Mouse (Mus musculus) hindbrain, embryonic 11.5 days (tissue): ENCODE measurements around the gene Nin. TPM values are rescaled to one million over a fixed set of nuclear protein-coding genes. Genes with fewer than 3 reads are reported as not detected.
A peak's percentile ranks its signal among the peaks of the same experiment; 100 is the strongest.

Experiments used
- ATAC-seq: fragments of 200-750 bp; cut with Nextera tagmentation; 2 replicates; pipeline ENCODE4 v1.8.0; 2017; ENCODE audit warnings: mild to moderate bottlenecking, moderate TSS enrichment, moderate library complexity; ENCODE audit not compliant: low FRiP score
- DNase-seq: peaks from one replicate; pipeline ENCODE4 v3.0.0-alpha.2; 2015; ENCODE audit warnings: low spot score
- H3K27ac ChIP-seq: fragments of 300-500 bp; sonication (generic); 2 replicates; pipeline ENCODE4 v1.5.1; 2014; ENCODE audit warnings: mild to moderate bottlenecking, low read depth, low read length
- H3K27me3 ChIP-seq: fragments of 300-500 bp; sonication (generic); 2 replicates; pipeline ENCODE4 v1.6.1; 2014; ENCODE audit warnings: mild to moderate bottlenecking, low read length, moderate library complexity, mixed read lengths; ENCODE audit not compliant: control insufficient read depth, insufficient read depth
- H3K36me3 ChIP-seq: fragments of 300-500 bp; sonication (generic); 2 replicates; pipeline ENCODE4 v1.6.1; 2014; ENCODE audit warnings: mild to moderate bottlenecking, low read length, moderate library complexity, mixed read lengths; ENCODE audit not compliant: control insufficient read depth, insufficient read depth
- H3K4me1 ChIP-seq: fragments of 300-500 bp; sonication (generic); replicated peaks from 2 replicates; pipeline ENCODE4 v1.6.1; 2014; ENCODE audit warnings: low read length, mixed read lengths; ENCODE audit not compliant: control insufficient read depth, insufficient read depth
- H3K4me2 ChIP-seq: fragments of 300-500 bp; sonication (generic); replicated peaks from 2 replicates; pipeline ENCODE4 v1.6.1; 2014; ENCODE audit warnings: mild to moderate bottlenecking, low read depth, low read length
- H3K4me3 ChIP-seq: fragments of 300-500 bp; sonication (generic); 2 replicates; pipeline ENCODE4 v1.5.1; 2014; ENCODE audit warnings: low read depth, low read length
- H3K9ac ChIP-seq: fragments of 300-500 bp; sonication (generic); 2 replicates; pipeline ENCODE4 v1.6.1; 2014; ENCODE audit warnings: low read depth, low read length
- H3K9me3 ChIP-seq: fragments of 300-500 bp; sonication (generic); 2 replicates; pipeline ENCODE4 v1.6.1; 2016; ENCODE audit warnings: low read length; ENCODE audit not compliant: control insufficient read depth
- WGBS: fragments of 180-500 bp; shearing (Covaris S2); extraction: QIAGEN DNeasy Blood & Tissue Kit; methylation state at CpG from one replicate; pipeline ENCODE4 v1.1.7; 2014; 5-methylcytosine and 5-hydroxymethylcytosine counted together
- polyA plus RNA-seq: library from polyadenylated mRNA; unstranded; fragments of >200 nt; fragmentation: Nextera tagmentation; extraction: Ambion mirVana; gene quantifications from 2 replicates; pipeline ENCODE4 v1.2.1, GENCODE M21; 2014

The Nin gene
- 14.9 and 15.4 TPM in 2 replicates for polyA plus RNA-seq

DNA sequence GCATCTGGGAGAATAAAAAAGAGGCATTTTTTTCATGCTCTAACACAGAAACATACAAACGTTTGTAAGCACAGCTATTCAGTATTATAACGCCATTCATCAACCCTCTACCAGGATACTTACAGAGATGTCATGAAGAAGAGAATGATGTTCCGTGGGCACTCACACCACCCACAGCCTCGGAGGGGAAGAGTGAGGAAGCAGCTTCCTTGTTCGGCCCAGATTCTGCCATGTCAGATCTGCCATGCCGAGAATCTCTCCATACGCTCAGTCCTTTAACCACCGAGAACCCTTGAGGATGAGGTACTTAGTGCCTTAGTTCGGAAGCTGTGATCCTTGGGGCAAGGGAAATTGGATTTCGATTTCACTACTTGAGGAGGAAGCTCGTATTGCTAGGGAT lies at the start of gene Nin:
Gene Nin (minus strand): TSS at position 367 of the 400 bp plus-strand sequence.
- whole genome bisulfite sequencing: 61% methylated on average over 11 of the region's 11 CpGs
- DNase-seq (no peak), ATAC-seq (no peak)
- H3K27me3 ChIP-seq: no peaks in the 10 kb centered on the region
- no peaks in the 10 kb centered on the region for H3K9me3 ChIP-seq
- no peak within 1 kb of the TSS for H3K4me2 ChIP-seq
- H3K27ac ChIP-seq: no peak within 1 kb of the TSS
- no peaks in the 10 kb centered on the region for H3K36me3 ChIP-seq
- H3K9ac ChIP-seq: no peak within 1 kb of the TSS
- no peaks in the 10 kb centered on the region; the same call in 1 of the 2 replicates for H3K4me1 ChIP-seq
- H3K4me3 ChIP-seq: no peak within 1 kb of the TSS

DNA sequence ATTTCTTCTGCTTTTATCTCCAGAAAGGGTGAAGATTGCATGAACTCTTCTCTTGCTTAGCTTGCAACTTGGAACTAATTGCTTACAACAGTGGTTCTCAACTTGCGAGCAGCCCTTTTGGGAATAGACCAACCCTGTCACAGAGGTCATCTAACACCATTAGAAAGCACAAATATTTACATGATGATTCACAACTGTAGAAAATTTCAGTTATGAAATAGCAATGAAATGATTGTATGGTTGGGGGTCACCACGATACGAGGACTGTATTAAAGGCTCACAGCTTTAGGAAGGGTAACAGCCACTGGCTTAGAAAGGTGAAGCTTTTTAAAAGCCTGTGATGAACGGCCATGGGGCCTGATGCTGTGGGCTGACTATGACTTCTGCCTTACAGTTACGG lies 47.5 kb upstream of the Nin start:
- Histone ChIP-seq H3K4me2 (no peak overlapping the region), H3K9ac (no peak overlapping the region), H3K4me1 (no peaks in the 10 kb centered on the region; the same call in 1 of the 2 replicates), H3K4me3 (no peak overlapping the region), H3K27ac (no peak overlapping the region), H3K36me3 (no peaks in the 10 kb centered on the region), H3K9me3 (no peaks in the 10 kb centered on the region), H3K27me3 (no peaks in the 10 kb centered on the region)
- DNase-seq (no peak), ATAC-seq (no peak)
- 84% methylated on average over 5 of the region's 5 CpGs for WGBS

DNA sequence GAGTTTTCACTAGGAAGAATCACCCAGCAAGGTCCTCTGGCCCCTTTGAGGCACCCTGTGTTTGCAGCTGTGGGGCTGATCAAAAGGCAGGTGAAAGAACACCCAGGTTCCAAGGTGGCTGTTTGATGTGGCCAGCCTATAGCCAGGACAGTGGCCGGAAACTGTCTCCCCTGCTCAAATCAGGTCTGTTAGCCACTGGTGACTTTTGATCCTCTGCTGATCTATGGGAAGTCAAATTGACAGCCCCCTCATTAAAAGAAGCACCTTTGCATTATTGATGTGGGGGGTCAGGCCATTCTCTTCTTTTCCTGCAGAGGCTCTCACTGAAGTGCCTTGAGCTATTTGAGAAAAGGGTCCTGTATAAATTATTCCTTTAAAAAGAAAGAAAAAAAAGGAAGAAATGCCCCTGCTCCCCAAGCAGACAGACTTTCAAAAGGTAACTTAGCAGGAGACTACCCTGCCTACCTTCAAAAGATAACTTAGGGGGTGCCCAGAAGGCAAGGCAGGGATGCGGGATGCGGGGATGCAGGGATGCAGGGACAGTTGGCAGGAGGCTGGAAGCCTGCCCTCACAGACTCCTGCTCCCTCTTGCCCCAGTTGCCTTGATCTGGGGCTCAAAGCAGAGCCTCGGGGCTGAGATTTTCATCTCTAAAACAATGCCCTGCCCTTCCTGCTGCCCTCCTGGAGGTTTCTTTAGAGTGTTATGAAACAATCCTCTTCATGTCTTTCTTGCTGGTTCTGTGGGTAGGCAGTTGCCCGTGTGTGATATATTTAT lies 44.0 kb upstream of the Nin start:
- H3K9ac ChIP-seq: no peak overlapping the region
- H3K4me2 ChIP-seq: no peak overlapping the region
- no peak overlapping the region for H3K4me3 ChIP-seq
- H3K36me3 ChIP-seq: no peaks in the 10 kb centered on the region
- WGBS: 50% methylated on average over 5 of the region's 5 CpGs
- ATAC-seq (no peak), DNase-seq (no peak)
- H3K27ac ChIP-seq: no peak overlapping the region
- H3K27me3 ChIP-seq: no peaks in the 10 kb centered on the region
- no peaks in the 10 kb centered on the region; the same call in 1 of the 2 replicates for H3K4me1 ChIP-seq
- no peaks in the 10 kb centered on the region for H3K9me3 ChIP-seq

DNA sequence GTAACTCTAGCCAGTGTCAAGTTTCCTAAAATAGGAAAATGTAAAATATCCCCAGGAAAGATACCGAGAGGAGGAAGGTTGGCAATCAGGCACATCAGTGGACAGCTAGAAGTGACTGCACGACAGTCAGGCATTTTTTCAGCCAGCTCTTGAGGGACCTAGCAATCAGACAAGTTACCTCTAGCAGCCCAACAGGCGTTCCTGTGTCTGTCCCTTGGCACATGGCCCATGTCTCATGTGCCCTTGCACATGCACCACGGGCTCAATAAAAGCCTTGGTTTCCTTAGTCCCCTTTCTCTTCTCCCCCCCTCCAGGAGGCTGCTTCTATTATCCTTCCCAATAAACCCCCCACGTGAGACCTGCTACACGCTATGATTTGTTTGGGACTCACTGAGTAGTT lies 42.7 kb upstream of the Nin start:
- no peak overlapping the region for H3K9ac ChIP-seq
- no peak overlapping the region for H3K4me2 ChIP-seq
- no peak overlapping the region for H3K27ac ChIP-seq
- H3K27me3 ChIP-seq: no peaks in the 10 kb centered on the region
- ATAC-seq (no peak), DNase-seq (no peak)
- no peaks in the 10 kb centered on the region; the same call in 1 of the 2 replicates for H3K4me1 ChIP-seq
- H3K9me3 ChIP-seq: no peaks in the 10 kb centered on the region
- H3K4me3 ChIP-seq: no peak overlapping the region
- no peaks in the 10 kb centered on the region for H3K36me3 ChIP-seq
- WGBS: 81% methylated on average over 6 of the region's 6 CpGs

DNA sequence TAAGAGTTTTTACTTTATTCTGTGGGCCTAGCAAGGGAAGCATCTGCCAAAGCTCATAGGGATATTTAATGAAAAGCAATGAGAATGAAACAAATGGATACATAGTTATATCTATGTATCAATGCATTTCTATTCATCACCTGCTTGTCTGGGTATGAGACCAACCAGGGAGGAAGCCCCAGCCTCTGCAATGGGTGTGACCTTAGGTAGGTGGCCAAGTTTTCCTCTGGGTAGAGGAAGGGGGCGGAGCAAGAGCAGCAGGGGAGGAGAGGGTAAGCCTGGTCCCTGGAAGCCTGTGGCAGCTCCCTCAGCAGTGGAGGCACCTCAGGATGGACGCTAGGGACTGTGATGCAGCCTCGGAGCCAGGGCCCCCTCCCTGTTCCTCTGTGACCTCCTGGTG lies 40.3 kb upstream of the Nin start, which contains the start of gene Abhd12b:
Gene Abhd12b (plus strand): TSS at position 301 of the 400 bp plus-strand sequence.
- DNase-seq (no peak), ATAC-seq (no peak)
- Histone ChIP-seq H3K4me2 (no peak within 1 kb of the TSS), H3K9ac (no peak within 1 kb of the TSS), H3K36me3 (no peaks in the 10 kb centered on the region), H3K27ac (no peak within 1 kb of the TSS), H3K4me3 (no peak within 1 kb of the TSS), H3K4me1 (no peaks in the 10 kb centered on the region; the same call in 1 of the 2 replicates), H3K27me3 (no peaks in the 10 kb centered on the region), H3K9me3 (no peaks in the 10 kb centered on the region)
- 47% methylated on average over 3 of the region's 3 CpGs for WGBS

DNA sequence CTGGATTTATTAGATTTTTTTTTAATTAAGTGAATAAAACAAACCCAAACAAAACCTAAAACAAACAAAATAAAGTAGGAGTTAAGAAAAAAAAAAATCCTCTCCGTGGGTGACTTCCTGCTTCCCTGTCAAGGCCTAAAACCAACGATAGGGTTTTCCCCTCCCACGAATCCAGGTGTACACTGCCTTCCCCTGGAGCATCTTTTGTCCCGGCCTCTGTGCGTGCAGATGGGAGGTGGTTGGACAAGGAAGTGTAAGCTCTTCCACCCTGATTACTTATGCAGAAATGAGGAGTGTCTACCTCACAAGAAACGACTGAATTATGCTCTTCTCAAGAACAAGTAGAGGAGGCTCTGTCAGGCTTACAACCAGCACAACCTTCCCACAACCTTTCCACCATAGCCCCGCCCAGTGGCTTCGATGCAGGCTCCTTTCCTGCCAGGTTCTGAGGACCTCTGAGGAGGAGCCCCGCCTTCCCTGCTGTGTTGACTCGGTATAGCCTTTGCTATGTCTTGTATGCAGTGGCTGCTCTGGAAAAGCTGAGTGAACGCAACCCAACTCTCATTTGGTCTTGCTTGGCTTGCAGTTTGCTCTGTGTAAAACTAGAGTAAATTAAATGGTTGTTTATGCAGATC lies 35.2 kb upstream of the Nin start:
- no peak overlapping the region for H3K4me2 ChIP-seq

DNA sequence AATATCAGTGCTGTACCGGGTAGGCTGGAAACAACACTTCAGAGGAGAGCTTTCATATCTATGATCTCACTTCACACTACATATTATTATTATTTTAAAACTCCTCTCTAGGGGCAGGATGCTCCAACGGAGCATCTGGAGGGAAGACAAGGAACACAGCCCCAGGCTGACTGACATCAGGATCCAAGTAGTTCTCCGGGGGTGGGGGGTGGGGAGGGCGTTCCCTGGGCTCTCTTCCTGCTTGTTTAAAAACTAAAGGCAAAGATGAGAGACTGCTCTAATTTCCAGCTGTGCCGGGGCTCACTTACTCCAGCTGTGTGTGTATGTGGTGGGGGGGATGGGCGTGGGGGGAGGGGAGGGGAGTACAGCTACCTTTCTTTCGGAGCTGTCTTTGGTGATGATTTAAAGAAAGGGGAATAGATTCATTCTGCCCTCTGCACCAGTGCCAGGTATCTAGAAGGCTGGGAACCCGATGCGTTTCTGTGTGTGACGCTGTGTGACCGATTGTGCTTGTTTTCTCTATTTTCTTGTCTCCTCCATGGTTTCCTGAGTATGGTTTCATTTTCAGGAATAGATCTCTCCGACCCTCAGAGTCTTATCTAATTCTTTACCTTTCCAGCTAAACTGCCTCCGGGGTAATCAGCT lies 34.6 kb upstream of the Nin start:
- Histone ChIP-seq H3K27ac (no peak overlapping the region), H3K36me3 (no peaks in the 10 kb centered on the region), H3K9ac (no peak overlapping the region), H3K4me3 (peak overlapping the region; percentile 18), H3K4me2 (peak overlapping the region; percentile 27), H3K27me3 (no peaks in the 10 kb centered on the region), H3K4me1 (no peaks in the 10 kb centered on the region), H3K9me3 (no peaks in the 10 kb centered on the region)
- DNase-seq: peak; percentile 15
- 9% methylated on average over 13 of the region's 13 CpGs for WGBS
- 0 out of 2 replicates have a peak, but pooled peaks have one; percentile 18 for ATAC-seq

More for the DNA sequence above, 35.2 kb upstream of the Nin start:
- Histone ChIP-seq H3K4me1 (no peaks in the 10 kb centered on the region), H3K27ac (no peak overlapping the region), H3K9me3 (no peaks in the 10 kb centered on the region), H3K27me3 (no peaks in the 10 kb centered on the region), H3K9ac (no peak overlapping the region), H3K36me3 (no peaks in the 10 kb centered on the region), H3K4me3 (peak overlapping the region; percentile 18; the same call in 1 of the 2 replicates)
- ATAC-seq (no peak), DNase-seq (peak; percentile 28)
- WGBS: 14% methylated on average over 11 of the region's 11 CpGs

DNA sequence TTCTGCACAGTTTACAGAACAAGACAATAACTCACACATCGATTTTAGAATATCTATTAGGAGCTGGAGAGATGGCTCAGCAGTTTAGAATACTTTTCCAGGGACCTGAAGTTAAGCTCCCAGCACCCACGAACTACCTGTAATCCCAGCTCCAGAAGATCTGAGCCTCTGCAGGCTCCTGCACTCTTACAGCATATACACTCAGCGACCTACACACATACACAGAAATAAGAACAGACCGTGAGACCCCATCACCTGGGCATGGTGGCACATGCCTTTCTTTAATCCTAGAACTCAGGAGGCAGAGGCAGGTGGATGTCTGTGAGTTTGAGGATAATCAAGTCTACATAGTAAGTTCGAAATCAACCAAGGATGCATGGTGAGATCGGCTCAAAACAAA lies 32.1 kb upstream of the Nin start:
- ATAC-seq (no peak), DNase-seq (no peak)
- Histone ChIP-seq H3K9me3 (no peaks in the 10 kb centered on the region), H3K4me3 (no peak overlapping the region), H3K4me2 (no peak overlapping the region), H3K4me1 (no peaks in the 10 kb centered on the region), H3K9ac (no peak overlapping the region), H3K36me3 (no peaks in the 10 kb centered on the region), H3K27ac (no peak overlapping the region), H3K27me3 (no peaks in the 10 kb centered on the region)
- WGBS: 87% methylated on average over 6 of the region's 6 CpGs
